Mouse (Mus musculus): ENCODE data around the gene Rassf10.

Rassf10 gene

GRCm38 (mm10) chr7:112966382-112966781 is 12.6 kb downstream of the Rassf10 start:
- no peak for DNase-seq

- DNase-seq = no peak
Observed at GRCm38 (mm10) chr7:112966786-112967185, 13.0 kb downstream of the Rassf10 start.

- DNase-seq = no peak
Observed at GRCm38 (mm10) chr7:112983316-112983715, 29.6 kb downstream of the Rassf10 start.

GRCm38 (mm10) chr7:112984704-112985577 is 31.2 kb downstream of the Rassf10 start:
- no peak for DNase-seq

- no peak for DNase-seq
Observed at GRCm38 (mm10) chr7:112985578-112985949, 31.8 kb downstream of the Rassf10 start.

- no peak for DNase-seq
Observed at GRCm38 (mm10) chr7:112992928-112993327, 39.2 kb downstream of the Rassf10 start.

- DNase-seq = no peak
Observed at GRCm38 (mm10) chr7:113003565-113004255, 49.9 kb downstream of the Rassf10 start.

- DNase-seq = no peak
Observed at GRCm38 (mm10) chr7:113005726-113006125, 52.0 kb downstream of the Rassf10 start.
